In the genomic region with DNA sequence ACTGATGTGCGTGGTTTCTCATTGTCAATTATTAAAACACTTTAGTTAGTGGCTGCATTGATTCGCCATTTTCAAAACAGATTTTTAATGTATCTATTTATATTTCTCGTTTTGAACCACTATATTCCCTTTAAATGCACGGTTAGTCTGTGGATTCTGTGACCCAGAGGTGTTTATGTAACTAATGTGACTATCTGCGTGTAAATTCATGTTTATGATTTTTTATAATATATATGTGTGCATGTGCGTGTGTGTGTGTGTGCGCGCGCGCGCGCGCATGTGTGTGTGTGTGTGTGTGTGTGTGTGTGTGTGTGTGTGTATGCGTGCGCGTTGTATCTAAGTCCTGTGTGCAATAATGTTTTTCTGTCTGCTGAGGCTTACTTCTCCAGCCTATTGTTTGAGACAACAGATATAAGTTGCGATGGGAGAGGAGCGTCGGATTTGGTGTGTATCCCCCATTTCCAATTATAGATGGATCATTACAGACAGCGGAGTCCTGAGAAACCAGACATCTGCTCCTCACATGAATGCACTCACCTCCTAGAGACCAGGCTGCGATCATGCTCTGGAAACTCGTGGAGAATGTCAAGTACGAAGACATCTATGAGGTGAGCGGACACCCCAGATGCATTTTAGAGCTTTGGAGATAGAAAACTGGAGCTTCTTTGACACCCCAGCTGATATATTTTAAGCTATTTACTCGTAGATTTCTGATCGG, we compare ENCODE assay signal across 9 mouse cellular contexts. TPM values are rescaled to one million over a fixed set of nuclear protein-coding genes. Genes with fewer than 3 reads are reported as not detected.
A peak's percentile ranks its signal among the peaks of the same experiment; 100 is the strongest.
DNase-seq lines count a peak whose midpoint lies in the region; ATAC-seq and TF ChIP-seq lines count a peak whose summit lies in the region.
"Had no signal": no experiment of that assay in that cellular context is flagged by ENCODE, and none has a peak within 500 bp of the region (broad histone marks: within the 10 kb centered on the region; RNA-seq: fewer than 3 reads in every experiment).

A gene (plus strand): TSS at position 274 of the 718 bp plus-strand sequence.

- no peak for TF ChIP-seq CTCF in cerebellum, adult 2 months (IDR thresholded peaks at IDR 0.05; ENCODE audit: borderline replicate concordance, insufficient read depth, low read depth, low read length)
- no peak for TF ChIP-seq CTCF in thymus, adult 2 months (IDR thresholded peaks at IDR 0.05; ENCODE audit: borderline replicate concordance, control insufficient read depth, extremely low read depth, insufficient read depth, low read length, poor library complexity)

- ATAC-seq in cerebellum, adult (ENCODE audit: insufficient number of reproducible peaks, low FRiP score, low TSS enrichment) = no peak

- H3K27ac ChIP-seq in cerebellum, adult 2 months (ENCODE audit: insufficient read depth, low read length) = no peak within 1 kb of the TSS
- peak within 1 kb of the TSS; percentile 71 for H3K27ac ChIP-seq in midbrain, embryonic 10.5 days (replicated peaks)
- no peak within 1 kb of the TSS for H3K27ac ChIP-seq in thymus, adult 2 months (ENCODE audit: control insufficient read depth, insufficient read depth, low read length)

- no peak for DNase-seq in cerebellum, adult 2 months
- peak; percentile 34 for DNase-seq in Muller cell, postnatal 12 days (ENCODE audit: inconsistent ontology term)
- DNase-seq in gonadal fat pad, adult 2 months (ENCODE audit: low read depth) = no peak
- peak; percentile 61 for DNase-seq in midbrain, embryonic 10.5 days (ENCODE audit: low spot score)
- DNase-seq in spleen, adult 18-20 months = no peak
- no peak for DNase-seq in thymus, adult 2 months
- DNase-seq in left cerebral cortex, adult 8-10 months (ENCODE audit: low spot score in 2 of 2) = no peak
- DNase-seq: B cell, adult 2 months had no signal

- H3K36me3 ChIP-seq in midbrain, embryonic 10.5 days = no peaks in the 10 kb centered on the region
- no peaks in the 10 kb centered on the region for H3K36me3 ChIP-seq in thymus, adult 2 months (ENCODE audit: control insufficient read depth, insufficient read depth, low read length)

- no peaks in the 10 kb centered on the region for H3K4me1 ChIP-seq in cerebellum, adult 2 months (ENCODE audit: control insufficient read depth, insufficient read depth, low read length)
- H3K4me1 ChIP-seq in midbrain, embryonic 10.5 days = peaks cover 13% of the 10 kb centered on the region
- no peaks in the 10 kb centered on the region for H3K4me1 ChIP-seq in thymus, adult 2 months (replicated peaks; ENCODE audit: control insufficient read depth, insufficient read depth, low read length)

- H3K27me3 ChIP-seq in cerebellum, adult 2 months (ENCODE audit: control insufficient read depth, insufficient read depth, low read length) = peaks cover 6% of the 10 kb centered on the region; the same call in 1 of the 2 replicates
- H3K27me3 ChIP-seq in midbrain, embryonic 10.5 days (ENCODE audit: low read depth, poor library complexity, severe bottlenecking) = peaks cover 98% of the 10 kb centered on the region
- H3K27me3 ChIP-seq in thymus, adult 2 months (ENCODE audit: control insufficient read depth, insufficient read depth, low read length) = peaks cover 8% of the 10 kb centered on the region

- 3% methylated on average over 26 of the region's 26 CpGs for WGBS in cerebellum, adult 2 months
- WGBS in midbrain, embryonic 10.5 days = 2% methylated on average over 26 of the region's 26 CpGs
- WGBS in thymus, adult 2 months = 14% methylated on average over 26 of the region's 26 CpGs

- peak within 1 kb of the TSS; percentile 26 for H3K4me3 ChIP-seq in cerebellum, adult 2 months (replicated peaks; ENCODE audit: insufficient read depth, low read depth, low read length)
- peak within 1 kb of the TSS; percentile 46 for H3K4me3 ChIP-seq in midbrain, embryonic 10.5 days
- no peak within 1 kb of the TSS for H3K4me3 ChIP-seq in thymus, adult 2 months (ENCODE audit: control insufficient read depth, insufficient read depth, low read length)

- TF ChIP-seq POLR2A in cerebellum, adult 2 months (IDR thresholded peaks at IDR 0.05; ENCODE audit: borderline replicate concordance, insufficient read depth, low read length) = no peak
- no peak for TF ChIP-seq POLR2A in thymus, adult 2 months (IDR thresholded peaks at IDR 0.05; ENCODE audit: control insufficient read depth, extremely low read depth, insufficient read depth, low read length, poor library complexity)

- H3K9me3 ChIP-seq in midbrain, embryonic 10.5 days (replicated peaks) = no peaks in the 10 kb centered on the region

RNA-seq across cellular contexts. Expression of the gene that starts here (rescaled TPM):
- 17.9 and 24.4 TPM in 2 replicates for polyA plus RNA-seq in cerebellum, adult 2 months (2012; rRNA removed)
- 46.7 and 78.0 TPM in 2 replicates for polyA plus RNA-seq in gonadal fat pad, adult 2 months (2012; rRNA removed)
- polyA plus RNA-seq in midbrain, embryonic 10.5 days (2016; fragmentation: Nextera tagmentation; extraction: Ambion mirVana) = 24.7 and 33.7 TPM in 2 replicates
- polyA plus RNA-seq in thymus, adult 2 months (2012; rRNA removed) = 5.9 and 7.0 TPM in 2 replicates
- 1 to 10 TPM in 3 of 4 experiments, under 1 TPM in 1; 0.72 to 2.2 (median 1.6) TPM for total RNA-seq in left cerebral cortex, adult 8-10 months (2022)

Comparison
In these comparisons a context has a peak if more than half of its experiments do, and no peak if none do; other contexts are left out.
1. DNase-seq: peak in Muller cell, postnatal 12 days (single experiment) and midbrain, embryonic 10.5 days (single experiment); none in cerebellum, adult 2 months (0 of 2), gonadal fat pad, adult 2 months (single experiment), spleen, adult 18-20 months (0 of 2), thymus, adult 2 months (single experiment) and left cerebral cortex, adult 8-10 months (0 of 2).